Mouse (Mus musculus) liver, embryonic 16.5 days (tissue): ENCODE measurements around the gene Itgb6. TPM values are rescaled to one million over a fixed set of nuclear protein-coding genes. Genes with fewer than 3 reads are reported as not detected.

Experiments used
- ATAC-seq: fragments of 200-750 bp; cut with Nextera tagmentation; 2 replicates; pipeline ENCODE4 v1.8.0; 2017; ENCODE audit warnings: low read depth, mild to moderate bottlenecking, moderate number of reproducible peaks, moderate library complexity
- H3K27ac ChIP-seq: fragments of 300-500 bp; sonication (generic); 2 replicates; pipeline ENCODE4 v1.5.1; 2014; ENCODE audit warnings: mild to moderate bottlenecking, low read length
- H3K27me3 ChIP-seq: fragments of 300-500 bp; sonication (generic); 2 replicates; pipeline ENCODE4 v1.6.1; 2014; ENCODE audit warnings: low read depth, low read length, mixed read lengths; ENCODE audit not compliant: control insufficient read depth, insufficient read depth
- H3K36me3 ChIP-seq: fragments of 300-500 bp; sonication (generic); 2 replicates; pipeline ENCODE4 v1.6.1; 2014; ENCODE audit warnings: mild to moderate bottlenecking; ENCODE audit not compliant: control insufficient read depth, insufficient read depth
- H3K4me1 ChIP-seq: fragments of 300-500 bp; sonication (generic); 2 replicates; pipeline ENCODE4 v1.6.1; 2014; ENCODE audit warnings: low read depth, low read length, mixed read lengths; ENCODE audit not compliant: control insufficient read depth
- H3K4me2 ChIP-seq: fragments of 300-500 bp; sonication (generic); 2 replicates; pipeline ENCODE4 v1.6.1; 2014; ENCODE audit warnings: low read depth, low read length, mixed read lengths
- H3K4me3 ChIP-seq: fragments of 300-500 bp; sonication (generic); 2 replicates; pipeline ENCODE4 v1.5.1; 2014; ENCODE audit warnings: low read depth, mild to moderate bottlenecking, low read length
- H3K9ac ChIP-seq: fragments of 300-500 bp; sonication (generic); 2 replicates; pipeline ENCODE4 v1.6.1; 2014; ENCODE audit warnings: low read depth, low read length
- H3K9me3 ChIP-seq: fragments of 300-500 bp; sonication (generic); replicated peaks from 2 replicates; pipeline ENCODE4 v1.6.1; 2016; ENCODE audit warnings: low read length; ENCODE audit not compliant: control insufficient read depth
- WGBS: fragments of 180-500 bp; shearing (Covaris S2); extraction: QIAGEN DNeasy Blood & Tissue Kit; methylation state at CpG from one replicate; pipeline ENCODE4 v1.1.7; 2014; ENCODE audit not compliant: insufficient replicate concordance; 5-methylcytosine and 5-hydroxymethylcytosine counted together
- polyA plus RNA-seq: library from polyadenylated mRNA; unstranded; fragments of >200 nt; fragmentation: Nextera tagmentation; extraction: Ambion mirVana; gene quantifications from 2 replicates; pipeline ENCODE4 v1.2.1, GENCODE M21; 2015

Itgb6 gene
- polyA plus RNA-seq, 1 experiment from 2014 or later: 0.31 TPM

DNA sequence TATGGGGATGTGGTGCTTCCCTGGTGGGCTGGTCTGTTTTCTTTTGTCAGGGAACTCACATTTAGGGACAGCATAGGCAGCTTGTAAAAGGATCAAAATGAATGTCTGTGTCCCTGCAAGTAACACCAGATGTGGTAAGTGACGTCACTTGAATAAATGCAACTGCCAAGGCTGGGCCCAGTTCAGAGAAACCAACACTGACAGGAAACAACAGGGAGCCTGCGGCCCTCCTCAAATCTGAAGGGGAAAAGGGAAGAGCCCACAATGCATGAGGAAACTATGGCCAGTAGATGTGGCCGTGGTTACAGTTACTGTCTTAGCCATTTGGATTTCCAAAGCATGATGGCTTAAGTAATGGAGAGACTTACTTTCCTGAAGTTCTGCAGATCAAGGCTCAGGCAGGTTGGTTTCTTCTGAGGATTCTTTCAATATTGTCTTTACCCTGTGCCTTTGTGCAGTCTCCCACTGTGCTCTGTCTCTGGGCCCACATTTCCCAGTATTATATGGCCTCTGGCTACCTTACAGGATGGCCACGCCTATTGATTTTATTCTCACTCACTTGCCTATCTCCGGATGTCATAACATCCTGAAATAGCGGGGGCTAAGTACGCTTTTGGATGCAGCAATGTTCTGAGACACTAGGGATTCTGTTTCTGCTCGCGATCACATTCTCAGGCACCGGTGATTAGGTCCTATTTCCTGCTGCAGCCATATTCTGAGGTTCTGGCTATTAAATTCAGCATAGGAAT is 17.1 kb upstream of the Itgb6 start:
- WGBS: 43% methylated on average over 10 of the region's 10 CpGs
- no peak overlapping the region for H3K4me3 ChIP-seq
- no peak for ATAC-seq
- no peaks in the 10 kb centered on the region for H3K27me3 ChIP-seq
- no peak overlapping the region for H3K4me2 ChIP-seq
- no peak overlapping the region for H3K9ac ChIP-seq
- H3K27ac ChIP-seq: no peak overlapping the region
- no peaks in the 10 kb centered on the region for H3K4me1 ChIP-seq
- H3K36me3 ChIP-seq: no peaks in the 10 kb centered on the region
- no peaks in the 10 kb centered on the region for H3K9me3 ChIP-seq

GRCm38 (mm10) chr2:60730929-60731328 is 8.5 kb upstream of the Itgb6 start:
- no peak overlapping the region for H3K4me2 ChIP-seq
- WGBS: 53% methylated on average over 6 of the region's 6 CpGs
- H3K27ac ChIP-seq: no peak overlapping the region
- H3K36me3 ChIP-seq: no peaks in the 10 kb centered on the region
- H3K9ac ChIP-seq: no peak overlapping the region
- no peak for ATAC-seq
- H3K4me3 ChIP-seq: no peak overlapping the region
- H3K9me3 ChIP-seq: no peaks in the 10 kb centered on the region
- H3K4me1 ChIP-seq: no peaks in the 10 kb centered on the region
- no peaks in the 10 kb centered on the region for H3K27me3 ChIP-seq

DNA sequence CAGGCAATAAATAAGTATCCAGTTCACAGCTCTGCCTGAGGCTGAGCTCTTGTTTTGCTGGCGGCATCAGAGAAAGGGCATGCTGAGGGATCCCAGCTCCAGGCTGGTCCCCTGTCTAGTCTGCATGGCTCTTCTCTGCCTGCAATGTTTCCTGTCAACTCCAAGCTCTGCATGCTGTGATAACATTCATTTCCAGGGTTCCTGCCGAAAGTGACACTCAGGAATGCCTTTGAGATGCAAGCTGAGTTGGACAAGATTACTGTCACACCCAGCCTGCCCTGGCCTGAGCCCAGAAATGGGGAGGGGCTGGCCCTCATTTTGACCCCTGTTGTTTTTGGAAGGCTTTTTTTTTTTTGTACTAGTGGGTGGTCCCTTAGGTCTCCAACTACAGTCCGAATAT is 7.6 kb upstream of the Itgb6 start:
- Histone ChIP-seq H3K4me3 (no peak overlapping the region), H3K36me3 (no peaks in the 10 kb centered on the region), H3K9me3 (no peaks in the 10 kb centered on the region), H3K27me3 (no peaks in the 10 kb centered on the region), H3K4me2 (no peak overlapping the region), H3K4me1 (no peaks in the 10 kb centered on the region), H3K27ac (no peak overlapping the region), H3K9ac (no peak overlapping the region)
- WGBS: 41% methylated on average over 3 of the region's 3 CpGs
- ATAC-seq: no peak

DNA sequence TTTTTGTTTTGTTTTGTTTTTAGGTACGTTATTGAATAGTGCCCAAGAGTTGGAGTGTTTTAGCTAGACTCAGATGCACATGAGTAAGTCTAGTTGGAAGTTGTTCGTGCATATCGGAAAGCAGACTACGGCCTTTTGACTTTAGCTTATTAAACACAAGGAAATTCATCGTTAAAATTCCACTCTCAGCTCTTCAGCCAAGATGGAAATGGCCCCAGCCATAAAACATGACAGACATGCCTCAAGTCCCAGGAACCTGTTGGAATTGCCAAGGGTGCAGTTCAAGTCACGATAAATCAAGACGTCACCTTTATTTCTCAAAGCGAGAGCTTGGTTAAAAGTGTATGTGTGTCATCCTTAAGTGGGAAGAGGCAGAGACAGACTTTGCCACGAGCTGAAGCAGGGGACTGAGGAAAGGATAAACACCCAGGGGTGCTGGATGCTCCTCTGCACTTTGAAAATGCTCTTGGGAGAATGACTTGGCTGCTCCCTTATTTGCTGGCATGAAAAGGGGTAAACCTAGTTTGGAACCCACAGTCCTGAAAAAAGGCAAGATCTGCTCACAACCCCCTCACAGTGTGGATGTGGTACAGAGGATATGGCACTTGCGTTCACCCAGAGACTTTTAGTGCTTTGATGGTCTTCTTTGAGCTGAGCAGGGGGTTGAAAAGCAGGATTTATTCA is 6.6 kb upstream of the Itgb6 start:
- H3K9ac ChIP-seq: no peak overlapping the region
- H3K27ac ChIP-seq: no peak overlapping the region
- no peak overlapping the region for H3K4me2 ChIP-seq
- no peaks in the 10 kb centered on the region for H3K9me3 ChIP-seq
- 60% methylated on average over 10 of the region's 10 CpGs for WGBS
- H3K36me3 ChIP-seq: no peaks in the 10 kb centered on the region
- ATAC-seq: no peak
- no peaks in the 10 kb centered on the region for H3K4me1 ChIP-seq
- H3K4me3 ChIP-seq: no peak overlapping the region
- no peaks in the 10 kb centered on the region for H3K27me3 ChIP-seq

DNA sequence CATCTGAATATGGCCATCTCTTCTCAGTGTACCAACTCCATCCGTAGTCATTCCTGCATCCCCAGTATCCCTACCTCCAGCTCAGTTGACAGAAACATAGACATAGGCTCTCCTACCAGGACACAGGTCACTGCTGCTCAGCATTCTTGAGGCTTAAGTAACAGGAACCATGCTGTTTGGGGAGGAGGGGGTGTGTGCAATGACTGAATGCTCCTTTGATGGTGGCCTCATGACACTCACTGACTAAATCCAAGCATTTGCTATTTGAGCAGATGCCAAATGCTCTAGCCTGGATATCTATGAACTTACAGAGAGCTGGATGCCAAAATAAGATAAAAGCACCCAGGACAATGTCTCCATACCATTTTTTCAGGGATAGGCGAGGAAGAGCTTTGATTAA is 2.2 kb upstream of the Itgb6 start:
- Histone ChIP-seq H3K4me3 (no peak overlapping the region), H3K4me2 (no peak overlapping the region), H3K27ac (no peak overlapping the region), H3K9ac (no peak overlapping the region), H3K27me3 (no peaks in the 10 kb centered on the region), H3K4me1 (no peaks in the 10 kb centered on the region), H3K9me3 (no peaks in the 10 kb centered on the region), H3K36me3 (no peaks in the 10 kb centered on the region)
- WGBS: 47% methylated on average over 2 of the region's 2 CpGs
- no peak for ATAC-seq

- H3K4me1 ChIP-seq: no peaks in the 10 kb centered on the region
- 81% methylated on average over 3 of the region's 3 CpGs for WGBS
- H3K4me3 ChIP-seq: no peak overlapping the region
- no peak overlapping the region for H3K27ac ChIP-seq
- no peaks in the 10 kb centered on the region for H3K36me3 ChIP-seq
- no peak overlapping the region for H3K4me2 ChIP-seq
- no peaks in the 10 kb centered on the region for H3K27me3 ChIP-seq
- no peak overlapping the region for H3K9ac ChIP-seq
- H3K9me3 ChIP-seq: no peaks in the 10 kb centered on the region
- no peak for ATAC-seq
Observed at GRCm38 (mm10) chr2:60722967-60723366, 524 bp upstream of the Itgb6 start.

- Histone ChIP-seq H3K4me2 (no peak overlapping the region), H3K9me3 (no peaks in the 10 kb centered on the region), H3K4me1 (no peaks in the 10 kb centered on the region), H3K27me3 (no peaks in the 10 kb centered on the region), H3K9ac (no peak overlapping the region), H3K27ac (no peak overlapping the region), H3K36me3 (no peaks in the 10 kb centered on the region), H3K4me3 (no peak overlapping the region)
- ATAC-seq: no peak
- WGBS: 17% methylated on average over 5 of the region's 5 CpGs
Observed at GRCm38 (mm10) chr2:60720906-60721305, 1.5 kb downstream of the Itgb6 start.

DNA sequence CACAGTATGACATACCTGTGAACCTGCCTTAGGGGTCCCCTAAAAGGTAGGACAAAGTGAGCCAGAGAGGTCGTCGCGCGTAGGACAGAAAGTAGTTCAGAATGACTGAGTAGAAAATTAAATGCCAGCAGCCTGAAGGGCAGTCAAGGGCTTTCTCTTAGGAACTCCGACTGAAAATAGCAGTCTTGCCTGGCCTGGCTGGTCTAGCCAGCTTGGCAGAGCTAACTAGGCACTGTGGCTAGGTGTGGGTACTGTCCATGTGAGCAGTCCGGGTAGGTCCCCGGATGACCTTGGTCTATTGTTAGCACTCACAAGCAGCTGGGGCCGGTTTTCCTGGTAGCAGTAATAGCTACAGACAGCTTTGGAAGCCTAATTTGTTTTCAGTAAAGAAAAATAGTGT is 2.2 kb downstream of the Itgb6 start:
- Histone ChIP-seq H3K4me2 (no peak overlapping the region), H3K9me3 (no peaks in the 10 kb centered on the region), H3K4me3 (no peak overlapping the region), H3K4me1 (no peaks in the 10 kb centered on the region), H3K27ac (no peak overlapping the region), H3K27me3 (no peaks in the 10 kb centered on the region), H3K36me3 (no peaks in the 10 kb centered on the region), H3K9ac (no peak overlapping the region)
- ATAC-seq: no peak
- 73% methylated on average over 8 of the region's 8 CpGs for WGBS

DNA sequence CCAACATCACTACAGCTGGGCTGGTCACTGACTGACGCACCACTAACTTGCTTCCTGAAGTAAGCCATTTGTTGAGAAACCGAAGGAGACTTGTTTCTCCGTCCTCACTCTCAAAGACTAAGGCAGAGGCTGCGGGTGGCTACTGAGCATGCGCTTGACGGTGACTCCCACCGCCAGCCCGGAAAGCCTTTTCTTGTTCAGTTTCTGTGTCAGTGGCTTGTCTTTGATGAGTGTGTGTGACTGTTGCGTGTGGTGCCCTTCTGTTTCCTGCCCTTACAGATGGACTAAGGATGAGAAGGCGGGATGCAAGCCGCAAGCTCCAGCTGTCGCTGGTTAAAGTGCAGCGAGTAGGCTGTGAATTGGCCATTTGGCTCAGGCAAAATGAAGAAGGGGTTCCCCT is 5.1 kb downstream of the Itgb6 start:
- Histone ChIP-seq H3K27ac (no peak overlapping the region), H3K4me2 (no peak overlapping the region), H3K4me3 (no peak overlapping the region), H3K9me3 (no peaks in the 10 kb centered on the region), H3K9ac (no peak overlapping the region), H3K36me3 (no peaks in the 10 kb centered on the region), H3K4me1 (no peaks in the 10 kb centered on the region), H3K27me3 (no peaks in the 10 kb centered on the region)
- 52% methylated on average over 13 of the region's 13 CpGs for WGBS
- no peak for ATAC-seq
